Mouse (Mus musculus) hindbrain, embryonic 12.5 days (tissue): ENCODE results near the gene Sept10. TPM values are rescaled to one million over a fixed set of nuclear protein-coding genes. Genes with fewer than 3 reads are reported as not detected.

Source experiments
- ATAC-seq: fragments of 200-750 bp; cut with Nextera tagmentation; 2 replicates; pipeline ENCODE4 v1.8.0; 2017; ENCODE audit warnings: moderate TSS enrichment; ENCODE audit not compliant: low FRiP score
- H3K27ac ChIP-seq: fragments of 300-500 bp; sonication (generic); 2 replicates; pipeline ENCODE4 v1.5.1; 2016; ENCODE audit warnings: mild to moderate bottlenecking
- H3K27me3 ChIP-seq: fragments of 300-500 bp; sonication (generic); 2 replicates; pipeline ENCODE4 v1.6.1; 2016; ENCODE audit warnings: mild to moderate bottlenecking
- H3K36me3 ChIP-seq: fragments of 300-500 bp; sonication (generic); 2 replicates; pipeline ENCODE4 v1.6.1; 2016; ENCODE audit warnings: mild to moderate bottlenecking
- H3K4me1 ChIP-seq: fragments of 300-500 bp; sonication (generic); 2 replicates; pipeline ENCODE4 v1.6.1; 2016
- H3K4me2 ChIP-seq: fragments of 300-500 bp; sonication (generic); replicated peaks from 2 replicates; pipeline ENCODE4 v1.6.1; 2016; ENCODE audit warnings: mild to moderate bottlenecking
- H3K4me3 ChIP-seq: fragments of 300-500 bp; sonication (generic); 2 replicates; pipeline ENCODE4 v1.5.1; 2016; ENCODE audit warnings: mild to moderate bottlenecking
- H3K9ac ChIP-seq: fragments of 300-500 bp; sonication (generic); 2 replicates; pipeline ENCODE4 v1.6.1; 2016; ENCODE audit warnings: mild to moderate bottlenecking, moderate library complexity
- H3K9me3 ChIP-seq: fragments of 300-500 bp; sonication (generic); replicated peaks from 2 replicates; pipeline ENCODE4 v1.6.1; 2016; ENCODE audit warnings: mild to moderate bottlenecking
- WGBS: fragments of 180-500 bp; shearing (Covaris S2); methylation state at CpG from one replicate; pipeline ENCODE4 v1.1.7; 2016; 5-methylcytosine and 5-hydroxymethylcytosine counted together
- polyA plus RNA-seq: library from polyadenylated mRNA; unstranded; fragments of >200 nt; fragmentation: Nextera tagmentation; extraction: Ambion mirVana; gene quantifications from 2 replicates; pipeline ENCODE4 v1.2.1, GENCODE M21; 2016

Gene Sept10
- polyA plus RNA-seq, 1 experiment from 2014 or later: 24.4 TPM

DNA sequence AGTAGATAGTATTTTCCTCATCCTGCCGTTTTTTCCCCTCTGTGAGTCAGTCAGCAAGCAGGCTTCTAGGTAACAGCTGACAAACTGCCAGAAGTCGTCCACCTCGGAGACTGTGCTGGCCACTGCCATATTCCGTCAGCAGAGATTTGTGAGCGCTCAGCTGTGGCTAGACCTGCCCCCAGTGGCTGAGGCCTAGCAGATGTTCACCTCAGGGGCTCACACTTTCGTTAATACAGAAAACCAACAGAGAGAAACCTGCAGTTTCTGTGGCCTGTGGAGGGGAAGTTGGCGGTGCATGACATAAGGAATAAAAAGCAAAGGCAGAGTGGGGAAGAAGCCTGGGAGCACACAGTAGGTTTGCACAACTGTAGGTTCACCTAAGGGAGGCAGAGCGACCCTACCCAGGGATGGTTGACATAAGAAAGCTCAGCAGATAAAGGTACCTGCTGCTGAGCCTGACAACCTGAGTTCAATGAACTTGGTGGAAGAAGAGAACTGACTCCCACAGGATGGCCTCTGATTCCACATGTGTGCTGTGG lies 32.0 kb upstream of the Sept10 start:
- no peak overlapping the region for H3K4me3 ChIP-seq
- H3K4me1 ChIP-seq: no peaks in the 10 kb centered on the region
- no peak for ATAC-seq
- H3K9me3 ChIP-seq: no peaks in the 10 kb centered on the region
- WGBS: 74% methylated on average over 8 of the region's 8 CpGs
- H3K4me2 ChIP-seq: no peak overlapping the region
- H3K27ac ChIP-seq: no peak overlapping the region
- no peaks in the 10 kb centered on the region for H3K36me3 ChIP-seq
- no peaks in the 10 kb centered on the region for H3K27me3 ChIP-seq
- H3K9ac ChIP-seq: no peak overlapping the region

DNA sequence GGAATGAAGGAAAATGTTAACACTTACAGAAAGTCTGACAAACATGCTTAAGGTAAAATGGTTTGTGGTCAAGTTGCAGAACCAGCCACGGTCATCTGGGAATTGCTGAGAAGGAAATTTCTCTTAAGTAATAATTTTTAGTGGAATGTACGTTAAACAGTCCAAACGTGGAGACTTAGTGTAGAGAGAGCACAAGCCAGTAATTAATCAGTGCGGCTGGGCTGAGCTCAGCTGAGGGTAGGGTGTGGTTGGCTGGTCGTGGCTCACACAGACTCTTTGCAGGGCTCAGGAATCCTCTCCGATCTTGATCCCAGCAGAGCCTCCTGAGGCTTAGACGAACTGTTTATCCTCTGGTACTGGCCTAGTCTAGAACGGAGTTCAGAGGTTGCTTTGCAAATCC lies 30.7 kb upstream of the Sept10 start:
- Histone ChIP-seq H3K9ac (no peak overlapping the region), H3K4me3 (no peak overlapping the region), H3K4me2 (no peak overlapping the region), H3K36me3 (no peaks in the 10 kb centered on the region), H3K27me3 (no peaks in the 10 kb centered on the region), H3K27ac (no peak overlapping the region), H3K9me3 (no peaks in the 10 kb centered on the region), H3K4me1 (no peaks in the 10 kb centered on the region)
- WGBS: 79% methylated on average over 8 of the region's 8 CpGs
- ATAC-seq: no peak

DNA sequence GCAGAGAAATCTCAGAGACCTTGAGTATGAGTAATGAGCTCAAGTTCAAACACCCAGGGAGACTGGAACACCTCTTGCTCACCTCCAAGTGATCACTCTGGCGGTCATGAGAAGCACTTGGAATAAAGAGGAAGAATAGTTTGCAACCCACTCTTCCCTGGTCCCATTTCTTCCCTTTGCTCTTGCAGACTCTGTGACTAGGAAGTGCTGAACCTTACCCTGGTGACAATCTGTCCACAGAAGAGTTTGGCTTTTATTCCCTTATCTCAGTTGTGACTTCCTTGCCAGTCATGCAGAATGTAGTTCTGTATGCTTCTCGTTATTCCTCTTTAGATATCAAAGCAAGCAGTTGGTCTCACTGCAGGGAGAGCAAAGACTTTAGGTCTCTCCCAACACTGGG lies 30.3 kb upstream of the Sept10 start:
- Histone ChIP-seq H3K4me2 (no peak overlapping the region), H3K36me3 (no peaks in the 10 kb centered on the region), H3K4me1 (no peaks in the 10 kb centered on the region), H3K27ac (no peak overlapping the region), H3K9ac (no peak overlapping the region), H3K4me3 (no peak overlapping the region), H3K9me3 (no peaks in the 10 kb centered on the region), H3K27me3 (no peaks in the 10 kb centered on the region)
- no peak for ATAC-seq
- WGBS: 79% methylated on average over 2 of the region's 2 CpGs

DNA sequence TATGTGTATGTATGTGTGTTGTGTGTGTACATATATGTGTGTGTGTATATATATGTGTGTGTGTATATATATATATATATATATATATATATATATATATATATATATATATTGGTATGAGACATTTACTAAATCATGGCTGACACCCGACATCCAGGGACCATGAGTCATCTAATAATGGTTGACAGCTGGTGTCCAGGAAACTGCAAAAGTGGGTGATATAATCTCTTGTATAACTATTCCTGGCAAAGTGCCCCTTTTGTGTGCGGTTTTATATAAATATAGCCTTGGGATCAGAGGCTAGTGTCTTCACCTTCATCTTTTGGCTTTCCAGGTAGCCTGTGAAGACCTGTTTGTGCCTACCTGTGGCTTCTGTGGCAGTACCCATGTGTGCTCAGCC lies 29.0 kb upstream of the Sept10 start:
- no peaks in the 10 kb centered on the region for H3K9me3 ChIP-seq
- 83% methylated on average over 2 of the region's 2 CpGs for WGBS
- no peak overlapping the region for H3K9ac ChIP-seq
- ATAC-seq: no peak
- no peaks in the 10 kb centered on the region for H3K27me3 ChIP-seq
- H3K4me3 ChIP-seq: no peak overlapping the region
- H3K4me2 ChIP-seq: no peak overlapping the region
- no peaks in the 10 kb centered on the region for H3K36me3 ChIP-seq
- H3K4me1 ChIP-seq: no peaks in the 10 kb centered on the region
- no peak overlapping the region for H3K27ac ChIP-seq

DNA sequence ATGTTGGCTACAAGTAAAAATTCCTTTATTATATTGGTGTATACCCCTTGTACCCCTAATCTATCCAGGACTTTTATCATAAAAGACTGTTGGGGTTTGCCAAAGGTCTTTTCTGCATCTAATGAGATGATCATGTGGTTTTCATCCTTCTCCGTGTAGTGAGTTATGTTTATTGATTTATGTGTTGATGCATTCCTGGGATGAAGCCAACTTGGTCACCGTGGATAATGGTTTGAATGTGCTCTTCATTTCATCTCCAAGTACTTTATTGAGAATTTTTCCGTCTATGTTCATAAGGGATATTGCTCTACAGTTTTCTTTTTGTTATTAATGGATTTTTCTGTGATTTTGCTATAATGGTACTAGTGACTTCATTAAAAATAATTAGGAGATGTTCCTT lies 27.9 kb upstream of the Sept10 start:
- 77% methylated on average over 3 of the region's 3 CpGs for WGBS
- H3K9ac ChIP-seq: no peak overlapping the region
- H3K4me3 ChIP-seq: no peak overlapping the region
- no peaks in the 10 kb centered on the region for H3K27me3 ChIP-seq
- H3K4me2 ChIP-seq: no peak overlapping the region
- no peak for ATAC-seq
- H3K36me3 ChIP-seq: no peaks in the 10 kb centered on the region
- no peak overlapping the region for H3K27ac ChIP-seq
- no peaks in the 10 kb centered on the region for H3K4me1 ChIP-seq
- no peaks in the 10 kb centered on the region for H3K9me3 ChIP-seq

DNA sequence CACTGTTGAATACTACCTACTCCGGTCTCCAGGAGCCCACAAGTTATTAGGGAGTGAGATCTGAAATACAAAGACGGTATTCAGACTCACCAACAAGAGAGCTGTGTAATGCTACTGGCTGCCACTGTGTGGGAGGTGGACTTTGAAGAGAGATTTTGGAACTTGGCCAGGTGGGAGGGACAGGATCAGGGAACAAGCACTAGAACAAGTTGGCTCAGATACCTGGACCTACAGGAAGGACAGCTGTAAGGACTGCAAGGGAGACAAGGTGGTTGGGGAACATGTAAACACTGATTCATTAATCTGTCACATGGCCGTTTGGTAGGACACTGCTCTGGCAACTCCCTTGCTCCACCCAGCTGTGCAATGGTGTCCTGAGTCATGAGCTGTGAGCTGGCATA lies 19.5 kb upstream of the Sept10 start:
- 61% methylated on average over 3 of the region's 3 CpGs for WGBS
- no peak for ATAC-seq
- H3K4me3 ChIP-seq: no peak overlapping the region
- no peaks in the 10 kb centered on the region for H3K4me1 ChIP-seq
- no peak overlapping the region for H3K9ac ChIP-seq
- H3K9me3 ChIP-seq: no peaks in the 10 kb centered on the region
- no peak overlapping the region for H3K27ac ChIP-seq
- no peaks in the 10 kb centered on the region for H3K36me3 ChIP-seq
- H3K4me2 ChIP-seq: no peak overlapping the region
- H3K27me3 ChIP-seq: no peaks in the 10 kb centered on the region

DNA sequence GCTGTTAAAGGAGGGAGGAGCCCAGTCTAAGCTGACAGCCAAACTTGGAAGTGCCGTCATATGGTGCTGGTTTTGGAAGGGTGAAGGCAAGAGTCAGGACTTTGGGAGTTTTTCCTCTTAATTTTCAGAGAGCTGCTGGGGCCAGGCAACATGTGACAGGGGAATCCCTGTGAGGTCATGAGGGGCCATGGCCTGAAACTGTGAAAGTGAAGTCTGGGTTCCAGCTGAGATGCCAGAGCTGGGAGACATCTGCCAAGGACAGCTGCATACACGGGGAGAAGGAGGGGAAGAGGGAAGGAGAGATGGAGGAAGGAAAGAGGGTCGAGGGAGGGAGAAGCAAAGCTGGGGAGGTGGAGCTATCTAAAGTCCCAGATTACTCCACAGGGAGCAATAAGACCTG lies 16.1 kb upstream of the Sept10 start:
- Histone ChIP-seq H3K9ac (no peak overlapping the region), H3K36me3 (no peaks in the 10 kb centered on the region), H3K27me3 (no peaks in the 10 kb centered on the region), H3K4me2 (no peak overlapping the region), H3K4me3 (no peak overlapping the region), H3K27ac (no peak overlapping the region), H3K4me1 (no peaks in the 10 kb centered on the region), H3K9me3 (no peaks in the 10 kb centered on the region)
- WGBS: 49% methylated on average over 3 of the region's 3 CpGs
- no peak for ATAC-seq

DNA sequence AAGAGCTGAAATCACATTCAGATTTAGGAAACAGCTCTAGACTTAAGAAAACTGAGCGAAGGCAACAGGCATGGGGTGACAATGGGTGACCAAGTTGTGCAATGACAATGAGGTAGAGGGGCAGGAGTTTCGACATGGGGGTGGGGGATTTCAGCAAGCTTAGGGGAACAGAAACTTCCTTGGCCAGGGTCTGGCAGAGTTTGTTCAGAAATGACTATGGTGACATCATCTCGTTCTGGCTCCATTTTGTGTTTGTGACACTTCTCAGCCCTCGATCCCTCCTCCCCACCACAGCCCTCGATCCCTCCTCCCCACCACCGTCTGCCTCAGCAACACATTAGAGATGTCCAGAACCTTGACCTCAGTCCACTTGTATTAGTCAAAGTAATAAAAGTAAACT lies 14.8 kb upstream of the Sept10 start:
- H3K9me3 ChIP-seq: no peaks in the 10 kb centered on the region
- no peaks in the 10 kb centered on the region for H3K4me1 ChIP-seq
- no peak overlapping the region for H3K9ac ChIP-seq
- no peak for ATAC-seq
- H3K4me3 ChIP-seq: no peak overlapping the region
- H3K27me3 ChIP-seq: no peaks in the 10 kb centered on the region
- no peaks in the 10 kb centered on the region for H3K36me3 ChIP-seq
- 85% methylated on average over 6 of the region's 6 CpGs for WGBS
- H3K27ac ChIP-seq: no peak overlapping the region
- no peak overlapping the region for H3K4me2 ChIP-seq

DNA sequence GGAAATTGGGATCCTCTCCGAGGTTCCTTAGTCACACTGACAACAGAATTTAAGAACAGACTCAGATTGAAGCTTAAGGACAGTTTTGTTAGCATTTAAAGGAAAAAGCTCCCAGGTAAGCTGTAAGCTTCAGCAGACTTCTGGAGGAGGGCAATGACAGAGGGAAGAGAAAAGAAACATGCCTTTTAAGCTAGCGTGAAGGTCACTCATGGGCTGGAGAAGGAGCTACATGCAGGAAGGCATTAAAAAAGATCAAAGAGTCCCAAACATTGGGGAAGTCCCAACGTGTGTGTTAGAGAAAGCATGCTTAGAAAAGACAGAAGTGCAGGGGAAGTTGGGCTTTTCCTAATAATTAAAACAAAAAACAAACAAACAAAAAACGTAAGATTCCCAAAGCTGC lies 14.2 kb upstream of the Sept10 start:
- Histone ChIP-seq H3K27ac (no peak overlapping the region), H3K4me1 (no peaks in the 10 kb centered on the region), H3K9me3 (no peaks in the 10 kb centered on the region), H3K9ac (no peak overlapping the region), H3K27me3 (no peaks in the 10 kb centered on the region), H3K4me3 (no peak overlapping the region), H3K36me3 (no peaks in the 10 kb centered on the region), H3K4me2 (no peak overlapping the region)
- no peak for ATAC-seq
- 69% methylated on average over 4 of the region's 4 CpGs for WGBS

DNA sequence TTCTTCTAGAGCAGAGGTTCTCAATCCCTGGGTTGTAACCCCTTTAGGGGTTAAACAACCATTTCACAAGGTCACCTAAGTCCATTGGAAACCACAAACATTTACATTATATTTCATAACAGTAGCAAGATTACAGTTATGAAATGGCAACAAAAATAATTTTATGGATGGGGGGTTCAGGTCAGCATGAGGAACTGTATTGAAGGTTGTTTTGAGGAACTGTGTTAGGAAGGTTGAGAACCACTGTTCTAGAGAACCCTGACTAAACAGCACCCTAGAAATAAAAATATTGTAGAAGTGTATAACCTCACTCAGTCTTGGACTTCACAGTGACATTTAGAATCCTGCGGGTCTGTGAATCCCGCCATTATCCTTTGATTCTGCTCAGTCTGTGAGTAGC lies 13.6 kb upstream of the Sept10 start:
- Histone ChIP-seq H3K9ac (no peak overlapping the region), H3K4me1 (no peaks in the 10 kb centered on the region), H3K36me3 (no peaks in the 10 kb centered on the region), H3K27ac (no peak overlapping the region), H3K9me3 (no peaks in the 10 kb centered on the region), H3K4me2 (no peak overlapping the region), H3K27me3 (no peaks in the 10 kb centered on the region), H3K4me3 (no peak overlapping the region)
- 88% methylated on average over 2 of the region's 2 CpGs for WGBS
- ATAC-seq: no peak

DNA sequence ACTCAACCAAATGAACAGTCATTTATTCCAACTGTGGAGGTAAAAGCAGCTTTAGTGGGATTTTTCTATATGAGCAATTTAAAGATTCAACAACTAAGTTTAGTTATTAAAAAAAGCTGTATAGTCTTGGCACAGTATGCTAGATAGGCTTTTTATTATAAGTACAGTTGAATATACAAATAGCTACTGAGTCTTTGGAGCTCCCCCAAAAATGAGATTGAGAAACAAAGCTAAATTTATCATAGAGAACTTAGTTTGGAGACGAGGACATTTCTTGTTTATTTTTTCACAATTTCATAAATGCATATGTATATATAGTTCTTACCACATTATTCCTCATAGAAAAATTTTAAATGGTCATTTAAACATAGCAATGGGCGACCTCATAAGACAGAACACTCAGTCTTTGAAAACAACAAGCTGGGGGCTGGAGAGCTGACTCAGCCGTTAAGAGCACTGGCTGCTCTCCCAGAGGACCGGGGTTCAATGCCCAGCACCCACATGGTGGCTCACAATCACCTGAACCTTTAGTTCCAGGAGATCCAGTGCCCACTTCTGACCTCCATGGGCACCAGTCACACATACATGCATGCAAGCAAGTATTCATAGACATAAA lies 7.7 kb upstream of the Sept10 start:
- Histone ChIP-seq H3K9ac (no peak overlapping the region), H3K4me2 (no peak overlapping the region), H3K9me3 (no peaks in the 10 kb centered on the region), H3K27ac (no peak overlapping the region), H3K27me3 (no peaks in the 10 kb centered on the region), H3K4me1 (no peaks in the 10 kb centered on the region), H3K36me3 (no peaks in the 10 kb centered on the region), H3K4me3 (no peak overlapping the region)
- WGBS: 88% methylated on average over 4 of the region's 4 CpGs
- ATAC-seq: no peak

DNA sequence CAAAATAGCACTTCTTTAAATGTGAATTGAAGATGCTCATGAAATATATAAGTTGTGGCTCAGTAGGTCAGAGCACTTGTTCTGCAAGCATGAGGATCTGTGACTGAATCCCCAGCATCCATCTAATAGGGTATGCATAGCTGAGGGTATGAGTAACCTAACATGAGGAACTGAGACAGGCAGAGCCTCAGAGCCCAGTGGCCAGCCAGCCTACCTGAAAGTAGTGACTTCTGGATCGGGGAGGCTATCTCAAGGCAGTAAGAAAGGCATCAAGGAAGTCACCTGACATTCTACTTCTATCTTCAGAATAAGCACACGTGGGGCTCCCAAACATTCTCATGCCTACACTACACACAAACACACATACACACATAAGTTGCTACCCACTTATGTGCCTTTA lies 3.5 kb upstream of the Sept10 start:
- Histone ChIP-seq H3K27me3 (no peaks in the 10 kb centered on the region), H3K9me3 (no peaks in the 10 kb centered on the region), H3K36me3 (no peaks in the 10 kb centered on the region), H3K4me3 (no peak overlapping the region), H3K4me1 (peaks cover 12% of the 10 kb centered on the region), H3K4me2 (no peak overlapping the region), H3K9ac (no peak overlapping the region), H3K27ac (no peak overlapping the region)
- 96% methylated on average over 2 of the region's 2 CpGs for WGBS
- no peak for ATAC-seq

DNA sequence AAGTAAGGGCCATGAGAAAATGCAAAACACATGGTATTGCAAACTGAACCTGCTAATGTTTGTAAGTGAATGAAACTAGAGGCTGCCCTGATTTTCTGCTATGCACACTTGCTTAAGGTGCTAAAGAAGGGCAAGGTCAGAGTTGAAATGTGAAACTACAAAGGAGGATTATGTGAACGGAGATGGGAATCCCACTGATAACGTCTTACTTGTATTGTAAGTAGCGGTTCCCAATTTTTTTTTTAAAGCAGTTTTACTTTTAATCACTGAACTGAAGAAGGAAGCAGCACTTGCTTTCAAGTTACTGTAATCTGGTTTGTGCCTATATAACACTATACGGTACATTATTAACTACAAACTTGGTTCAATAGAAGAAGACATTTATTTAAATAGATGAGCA lies 2.2 kb upstream of the Sept10 start:
- Histone ChIP-seq H3K4me3 (peak overlapping the region; percentile 82), H3K9me3 (no peaks in the 10 kb centered on the region), H3K36me3 (no peaks in the 10 kb centered on the region), H3K27ac (no peak overlapping the region), H3K4me1 (peaks cover 15% of the 10 kb centered on the region), H3K4me2 (peak overlapping the region; percentile 98), H3K27me3 (no peaks in the 10 kb centered on the region), H3K9ac (no peak overlapping the region)
- 64% methylated on average over 4 of the region's 4 CpGs for WGBS
- no peak for ATAC-seq
